Mouse (Mus musculus) kidney, adult 8-10 months (tissue): ENCODE measurements around the gene Fam19a5.
A peak's percentile ranks its signal among the peaks of the same experiment; 100 is the strongest.

Source experiments
- DNase-seq, 2 experiments: peaks; one replicate each; pipeline ENCODE4 v3.0.0; 2022

Fam19a5 gene

GRCm38 (mm10) chr15:87597149-87597548 is 53.0 kb downstream of the Fam19a5 start:
- peak in 1 of 2 experiments; percentile 2 for DNase-seq

- DNase-seq = no peak
Measured at GRCm38 (mm10) chr15:87597766-87598165, 53.7 kb downstream of the Fam19a5 start.

GRCm38 (mm10) chr15:87598636-87599035 is 54.5 kb downstream of the Fam19a5 start:
- no peak for DNase-seq

- DNase-seq = no peak
Measured at GRCm38 (mm10) chr15:87603316-87603715, 59.2 kb downstream of the Fam19a5 start.

- DNase-seq = no peak
Measured at GRCm38 (mm10) chr15:87605504-87606280, 61.6 kb downstream of the Fam19a5 start.

GRCm38 (mm10) chr15:87606702-87607101 is 62.6 kb downstream of the Fam19a5 start:
- no peak for DNase-seq

GRCm38 (mm10) chr15:87609236-87609635 is 65.1 kb downstream of the Fam19a5 start:
- DNase-seq = no peak

GRCm38 (mm10) chr15:87623966-87624609 is 80.0 kb downstream of the Fam19a5 start:
- DNase-seq = peak; percentile 77 to 84

GRCm38 (mm10) chr15:87624610-87625091 is 80.6 kb downstream of the Fam19a5 start:
- DNase-seq = no peak

GRCm38 (mm10) chr15:87625236-87626023 is 81.3 kb downstream of the Fam19a5 start:
- peak; percentile 69 to 88 for DNase-seq

GRCm38 (mm10) chr15:87635272-87635671 is 91.2 kb downstream of the Fam19a5 start:
- DNase-seq = no peak

GRCm38 (mm10) chr15:87636407-87636806 is 92.3 kb downstream of the Fam19a5 start:
- no peak for DNase-seq

- no peak for DNase-seq
Measured at GRCm38 (mm10) chr15:87637234-87637633, 93.1 kb downstream of the Fam19a5 start.

- DNase-seq = no peak
Measured at GRCm38 (mm10) chr15:87638270-87638669, 94.2 kb downstream of the Fam19a5 start.

GRCm38 (mm10) chr15:87646313-87647061 is 102.4 kb downstream of the Fam19a5 start:
- DNase-seq = no peak

GRCm38 (mm10) chr15:87649651-87650050 is 105.6 kb downstream of the Fam19a5 start:
- DNase-seq = no peak

- no peak for DNase-seq
Measured at GRCm38 (mm10) chr15:87654551-87654950, 110.5 kb downstream of the Fam19a5 start.

- DNase-seq = peak in 1 of 2 experiments; percentile 12
Measured at GRCm38 (mm10) chr15:87656496-87657155, 112.5 kb downstream of the Fam19a5 start.

GRCm38 (mm10) chr15:87659729-87660128 is 115.6 kb downstream of the Fam19a5 start:
- no peak for DNase-seq

- DNase-seq = no peak
Measured at GRCm38 (mm10) chr15:87661954-87662353, 117.9 kb downstream of the Fam19a5 start.

- DNase-seq = no peak
Measured at GRCm38 (mm10) chr15:87666041-87666750, 122.1 kb downstream of the Fam19a5 start.
